Mouse (Mus musculus) spleen, embryonic (tissue): ENCODE measurements around the gene Cpn1.

ENCODE experiments used
- CTCF ChIA-PET: fragments of 350-600 bp; sonication (Branson Sonifier 250); formaldehyde crosslinking; loops from one replicate; lab custom pipeline; 2022; lab: Charles Lee

The Cpn1 gene

GRCm38 (mm10) chr19:43986069-43986794 is at the start of gene Cpn1:
Cpn1 (minus strand) TSS chr19:43986556.
- CTCF ChIA-PET = no interaction called here

- CTCF ChIA-PET = interaction anchor here (0.6 kb wide), 1 partner anchor 281 kb away, joined by 10 read pairs; no protein-coding TSS in a partner anchor
Measured at GRCm38 (mm10) chr19:44033396-44033795, 47.0 kb upstream of the Cpn1 start.

GRCm38 (mm10) chr19:44032046-44032744 is 45.8 kb upstream of the Cpn1 start:
- CTCF ChIA-PET = no interaction called here

GRCm38 (mm10) chr19:44030024-44030423 is 43.7 kb upstream of the Cpn1 start:
- CTCF ChIA-PET = no interaction called here

- CTCF ChIA-PET = no interaction called here
Measured at GRCm38 (mm10) chr19:44028972-44029371, 42.6 kb upstream of the Cpn1 start, which contains the start of gene Cyp2c23. Cyp2c23 (minus strand) TSS chr19:44029208.

GRCm38 (mm10) chr19:44026956-44027530 is 40.7 kb upstream of the Cpn1 start:
- CTCF ChIA-PET = no interaction called here

GRCm38 (mm10) chr19:44024921-44025585 is 38.7 kb upstream of the Cpn1 start:
- CTCF ChIA-PET = no interaction called here

- CTCF ChIA-PET = no interaction called here
Measured at GRCm38 (mm10) chr19:44023066-44023465, 36.7 kb upstream of the Cpn1 start.

- CTCF ChIA-PET = no interaction called here
Measured at GRCm38 (mm10) chr19:44021502-44021901, 35.1 kb upstream of the Cpn1 start.

- CTCF ChIA-PET = no interaction called here
Measured at GRCm38 (mm10) chr19:44019739-44020138, 33.4 kb upstream of the Cpn1 start.

GRCm38 (mm10) chr19:44013862-44014261 is 27.5 kb upstream of the Cpn1 start:
- CTCF ChIA-PET = no interaction called here

GRCm38 (mm10) chr19:44008784-44009183 is 22.4 kb upstream of the Cpn1 start:
- CTCF ChIA-PET = no interaction called here

GRCm38 (mm10) chr19:44007186-44007585 is 20.8 kb upstream of the Cpn1 start:
- CTCF ChIA-PET = no interaction called here

- CTCF ChIA-PET = no interaction called here
Measured at GRCm38 (mm10) chr19:44005025-44005424, 18.7 kb upstream of the Cpn1 start.

GRCm38 (mm10) chr19:44004261-44004660 is 17.9 kb upstream of the Cpn1 start:
- CTCF ChIA-PET = no interaction called here

- CTCF ChIA-PET = no interaction called here
Measured at GRCm38 (mm10) chr19:44000720-44001119, 14.4 kb upstream of the Cpn1 start.

GRCm38 (mm10) chr19:44000061-44000460 is 13.7 kb upstream of the Cpn1 start:
- CTCF ChIA-PET = no interaction called here

- CTCF ChIA-PET = no interaction called here
Measured at GRCm38 (mm10) chr19:43998802-43999527, 12.6 kb upstream of the Cpn1 start.

- CTCF ChIA-PET = no interaction called here
Measured at GRCm38 (mm10) chr19:43998101-43998500, 11.7 kb upstream of the Cpn1 start.

GRCm38 (mm10) chr19:43995427-43995826 is 9.1 kb upstream of the Cpn1 start:
- CTCF ChIA-PET = interaction anchor here (0.6 kb wide), 1 partner anchor 16 kb away, joined by 3 read pairs; no protein-coding TSS in a partner anchor

- CTCF ChIA-PET = no interaction called here
Measured at GRCm38 (mm10) chr19:43992464-43992863, 6.1 kb upstream of the Cpn1 start.
